Mouse (Mus musculus): Measurements from ENCODE around the gene Gm1043.

- TF ChIP-seq CTCF (IDR thresholded peaks at IDR 0.05; ENCODE audit: borderline replicate concordance, extremely low read depth, insufficient read depth, insufficient read length) (no peak), POLR2A (IDR thresholded peaks at IDR 0.05; ENCODE audit: borderline replicate concordance, extremely low read depth, insufficient read depth, insufficient read length, poor library complexity, severe bottlenecking) (no peak)
Observed at GRCm38 (mm10) chr5:37141745-37142144, 56.6 kb downstream of the Gm1043 start.

All from brain, embryonic 14.5 days (tissue).